Mouse (Mus musculus) urinary bladder, postnatal 25 days (tissue): ENCODE measurements around the gene Ndufb6.
A peak's percentile ranks its signal among the peaks of the same experiment; 100 is the strongest.
"Not testable (repeated sequence)": the region's sequence is repeated elsewhere in the genome, so short reads cannot be mapped to it uniquely, and the experiment has no call there.

Source experiments
- DNase-seq: peaks from one replicate; pipeline ENCODE4 v3.0.0; 2022; ENCODE audit warnings: low spot score

Gene Ndufb6

DNA sequence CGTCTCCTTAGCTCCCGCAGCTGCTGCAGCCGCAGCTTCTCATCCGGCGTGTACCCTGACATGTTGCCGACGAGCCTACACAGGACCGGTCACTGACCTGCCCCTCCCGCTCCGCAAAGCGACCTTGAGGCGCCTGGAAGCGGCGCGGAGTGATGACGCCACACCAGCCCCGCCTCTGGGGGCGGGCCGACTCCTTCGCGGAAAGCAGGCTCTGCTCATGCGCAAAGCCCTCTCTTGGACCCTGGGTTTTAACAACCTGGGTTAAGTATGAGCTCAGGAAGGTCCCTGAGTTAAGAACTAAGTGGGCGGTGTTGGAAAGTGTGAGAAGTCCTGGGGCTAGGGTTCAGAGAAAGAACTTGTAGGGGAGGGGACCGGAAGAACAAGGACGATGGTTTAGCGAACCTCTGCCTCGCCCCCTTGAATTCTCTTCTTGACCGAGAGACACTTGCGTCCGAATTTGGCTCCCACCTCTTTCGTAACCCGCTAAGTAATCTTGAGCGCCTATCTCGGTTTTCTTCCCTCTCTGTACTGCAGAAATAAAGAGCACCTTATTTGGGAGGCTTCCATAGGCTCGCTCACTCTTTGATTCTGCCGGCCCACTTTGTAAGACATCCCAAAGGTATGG is at the start of gene Ndufb6:
TSS of gene Ndufb6 (minus strand) at position 146 of the 625 bp plus-strand sequence.
- DNase-seq: peak; percentile 96

GRCm38 (mm10) chr4:40327161-40327560 is 47.9 kb upstream of the Ndufb6 start:
- DNase-seq: no peak

DNA sequence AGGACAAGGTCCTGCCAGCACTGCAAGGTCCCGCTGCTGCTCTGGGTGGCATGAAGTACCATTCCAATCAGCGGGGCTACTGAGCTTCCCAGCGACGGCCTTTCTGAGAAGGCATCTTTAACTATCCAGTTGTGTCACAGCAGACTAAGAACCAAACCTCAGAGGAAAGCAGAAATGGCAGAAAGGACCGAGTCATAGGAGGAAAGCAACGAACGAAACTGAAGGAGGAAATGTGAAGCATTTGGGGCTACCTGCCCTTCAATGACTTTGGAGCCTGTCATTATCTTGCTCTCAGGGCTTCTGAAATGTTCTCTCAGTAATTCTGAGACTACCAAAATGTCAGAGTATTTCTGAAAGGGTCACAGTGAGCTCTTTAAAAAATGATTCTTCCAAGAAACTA is 45.4 kb upstream of the Ndufb6 start:
- no peak for DNase-seq

DNA sequence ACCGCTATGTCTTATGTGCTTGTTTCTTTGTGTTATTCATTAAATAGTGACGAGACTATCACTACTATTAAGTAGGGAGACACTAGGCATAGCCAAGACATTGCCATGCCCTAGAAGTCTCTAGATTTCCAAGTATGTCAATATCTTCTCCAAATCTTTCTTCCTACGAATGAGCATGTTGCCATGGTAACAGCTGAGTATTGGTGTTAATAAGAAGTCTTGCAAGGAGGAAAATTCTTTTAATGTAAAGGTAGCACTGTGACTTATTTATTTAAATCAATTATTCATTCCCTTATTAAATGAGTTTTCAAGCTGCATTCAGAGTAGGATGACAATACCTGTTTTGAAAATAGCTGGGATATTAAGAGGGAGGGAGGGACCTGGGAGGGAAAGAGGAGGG is 38.2 kb upstream of the Ndufb6 start:
- DNase-seq: no peak

DNA sequence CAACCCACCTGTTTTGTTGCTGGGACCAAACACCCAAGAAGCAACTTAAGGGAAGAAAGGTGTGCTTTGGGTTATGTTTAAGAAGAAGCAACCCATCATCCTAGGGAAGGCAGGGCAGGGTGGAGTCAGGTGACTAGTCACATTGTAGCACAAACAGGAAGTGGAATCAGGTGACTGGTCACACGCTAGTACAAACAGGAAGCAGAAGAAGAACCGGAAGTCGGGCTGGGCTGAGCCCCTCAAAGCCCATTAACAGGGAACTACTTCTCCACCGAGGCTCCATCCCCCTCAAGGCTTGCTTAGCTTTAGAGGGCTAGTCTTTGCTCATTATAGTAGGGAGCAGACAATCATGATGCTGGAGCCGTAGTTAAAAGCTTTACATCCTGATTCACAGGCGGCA is 33.8 kb upstream of the Ndufb6 start:
- DNase-seq: no peak

GRCm38 (mm10) chr4:40312213-40312612 is 33.0 kb upstream of the Ndufb6 start:
- DNase-seq: no peak

GRCm38 (mm10) chr4:40310796-40311383 is 31.7 kb upstream of the Ndufb6 start:
- no peak for DNase-seq

GRCm38 (mm10) chr4:40309682-40310081 is 30.5 kb upstream of the Ndufb6 start:
- no peak for DNase-seq

DNA sequence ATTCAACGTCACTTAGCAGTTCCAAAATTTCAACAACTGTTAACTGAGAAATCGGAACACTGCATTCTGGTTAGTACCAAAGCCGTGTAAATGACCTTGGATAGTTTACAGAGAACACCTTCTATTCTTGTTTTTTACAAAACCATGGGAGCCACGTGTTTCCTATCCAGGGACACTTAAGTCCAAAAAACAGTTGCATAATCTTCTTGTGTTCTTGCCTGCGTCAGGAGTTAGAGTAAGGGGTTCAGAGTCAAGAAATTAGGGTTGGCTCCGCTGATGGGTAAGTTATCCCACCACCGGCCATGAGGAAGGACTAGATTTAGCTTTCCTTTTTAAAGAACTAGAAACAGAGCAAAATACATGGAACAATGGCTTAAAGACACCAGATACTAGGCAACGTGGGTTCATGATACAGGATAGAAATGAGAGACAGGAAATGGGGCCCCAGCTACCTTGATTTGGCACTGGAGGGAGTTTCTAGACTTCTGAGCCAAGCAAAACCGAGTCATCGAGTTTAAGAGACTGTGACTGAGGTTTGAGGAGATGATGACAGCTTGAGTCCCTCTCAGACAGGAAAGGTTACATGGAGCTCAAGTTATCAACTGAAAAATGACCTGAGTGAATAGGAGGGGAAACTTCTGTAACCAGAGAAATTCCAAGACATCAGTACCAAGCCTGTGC is 23.4 kb upstream of the Ndufb6 start:
- no peak for DNase-seq

GRCm38 (mm10) chr4:40301076-40301789 is 22.0 kb upstream of the Ndufb6 start:
- peak; percentile 70 for DNase-seq

GRCm38 (mm10) chr4:40299169-40299568 is 19.9 kb upstream of the Ndufb6 start:
- no peak for DNase-seq

GRCm38 (mm10) chr4:40291511-40291910 is 12.3 kb upstream of the Ndufb6 start:
- not testable (repeated sequence) for DNase-seq

- no peak for DNase-seq
Observed at GRCm38 (mm10) chr4:40289046-40289445, 9.8 kb upstream of the Ndufb6 start.

GRCm38 (mm10) chr4:40287415-40287814 is 8.2 kb upstream of the Ndufb6 start:
- DNase-seq: no peak

DNA sequence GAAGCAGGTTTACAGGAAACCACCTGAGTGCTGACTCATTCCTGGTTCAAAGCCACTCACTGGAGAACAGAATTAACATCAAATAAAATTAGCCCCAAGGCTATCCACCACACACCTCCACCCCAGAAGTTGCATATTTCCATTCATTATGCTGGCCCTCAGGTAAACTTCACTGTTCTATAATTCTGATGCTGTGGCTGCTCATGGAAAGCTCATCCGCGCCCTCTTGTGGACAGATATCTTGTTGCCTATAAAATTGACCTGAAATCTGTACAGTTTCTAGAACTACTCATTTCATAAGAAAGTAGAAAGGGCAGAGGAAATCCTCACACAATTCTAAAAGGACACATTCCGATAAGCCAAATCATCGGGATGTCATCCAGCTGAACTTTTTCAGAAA is 6.4 kb upstream of the Ndufb6 start:
- DNase-seq: peak; percentile 70

DNA sequence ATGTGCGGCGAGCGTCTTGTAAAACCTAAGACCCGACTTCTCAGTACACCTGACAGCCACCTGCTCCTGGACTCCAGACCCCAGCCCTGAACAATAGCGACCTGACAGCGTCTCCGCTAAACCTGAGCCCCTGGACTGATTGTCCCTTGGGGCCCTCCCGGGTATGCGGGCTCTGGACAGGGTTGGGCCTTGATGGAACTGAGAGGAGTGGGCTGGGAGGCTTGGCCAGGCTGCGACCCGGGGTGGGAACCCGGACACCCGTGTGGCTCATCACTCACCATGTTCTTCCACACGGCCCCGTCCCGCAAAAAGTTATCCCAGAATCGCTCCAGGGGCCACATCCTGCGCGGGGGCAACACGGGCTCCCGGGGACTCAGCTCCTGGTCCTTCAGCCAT is 343 bp downstream of the Ndufb6 start:
- DNase-seq: no peak

DNA sequence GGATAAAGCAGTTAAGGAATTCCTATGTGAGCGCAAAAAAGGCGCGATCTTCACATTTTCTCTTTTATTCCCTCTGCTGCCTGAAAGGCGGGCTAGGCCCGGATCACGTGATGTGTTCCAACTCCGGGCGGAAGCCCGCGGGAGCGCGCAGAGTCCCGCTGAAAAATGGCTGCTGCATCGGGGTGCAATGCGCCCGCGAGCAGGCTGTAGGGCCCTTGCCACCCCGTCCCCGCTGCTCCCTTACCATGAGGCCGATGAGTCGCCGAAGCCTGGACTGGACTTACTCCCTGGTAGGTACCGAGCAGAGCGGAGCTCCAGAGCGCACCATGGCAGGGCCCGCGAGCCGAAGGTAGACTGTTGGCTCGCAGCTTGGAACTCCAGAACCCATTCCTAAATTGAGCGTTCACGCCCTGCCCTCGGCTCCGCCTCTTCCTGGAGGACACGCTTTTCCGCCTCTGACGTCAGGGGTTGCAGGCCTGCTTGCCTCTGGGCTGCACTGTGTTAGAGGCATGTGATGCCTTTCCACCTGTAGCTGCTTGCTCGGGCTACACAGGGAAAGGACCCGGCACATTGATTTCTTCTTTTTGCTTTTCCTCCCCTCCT is 9.7 kb downstream of the Ndufb6 start, which contains the start of the genes Smim27 and Topors:
TSS of gene Smim27 (plus strand) at position 150 of the 603 bp plus-strand sequence.
TSS of gene Topors (minus strand) at position 421 of the 603 bp plus-strand sequence.
- peak; percentile 92 for DNase-seq

GRCm38 (mm10) chr4:40268835-40269234 is 10.4 kb downstream of the Ndufb6 start:
- no peak for DNase-seq

- DNase-seq: peak; percentile 92
Observed at GRCm38 (mm10) chr4:40268204-40268813, 10.9 kb downstream of the Ndufb6 start.

DNA sequence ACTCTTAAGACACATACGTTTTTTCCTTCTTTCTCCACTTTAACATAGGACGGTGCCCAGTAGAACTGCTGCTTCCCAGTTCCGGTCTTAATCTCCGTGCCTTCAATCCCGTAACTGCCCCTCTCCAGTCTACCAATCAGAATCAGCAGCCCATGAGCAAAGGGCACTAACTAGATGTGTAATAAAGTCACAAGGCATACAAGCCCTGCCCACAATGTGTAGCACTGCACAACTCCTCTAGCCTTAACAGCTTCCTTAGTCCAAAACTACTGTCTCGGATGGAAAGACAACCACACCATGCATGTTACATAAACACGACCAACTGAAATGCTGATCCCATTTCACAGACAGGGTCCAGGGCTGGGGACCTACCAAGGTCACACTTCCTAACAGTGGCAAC is 11.5 kb downstream of the Ndufb6 start:
- no peak for DNase-seq

- no peak for DNase-seq
Observed at GRCm38 (mm10) chr4:40264321-40264720, 14.9 kb downstream of the Ndufb6 start.
